Mouse (Mus musculus): ENCODE results near the gene Slc2a2. TPM values are rescaled to one million over a fixed set of nuclear protein-coding genes. Genes with fewer than 3 reads are reported as not detected.

Gene Slc2a2
- 233 TPM for polyA plus RNA-seq (2014; fragmentation: Illumina TruSeq; extraction: RNeasy Lipid Tissue Mini Kit (QIAGEN cat#74804); ENCODE audit: low read depth, low replicate concordance)

GRCm38 (mm10) chr3:28697797-28698196 is at the start of gene Slc2a2:
TSS of gene Slc2a2 (plus strand) at chr3:28697903.

Other genes with a start within 250 kb of the Slc2a2 start
- 12.0 TPM for gene Eif5a2, start 83.4 kb downstream of the Slc2a2 start, polyA plus RNA-seq (2014; fragmentation: Illumina TruSeq; extraction: RNeasy Lipid Tissue Mini Kit (QIAGEN cat#74804); ENCODE audit: low read depth, low replicate concordance)
- gene Rpl22l1, start 107.5 kb downstream of the Slc2a2 start, polyA plus RNA-seq (2014; fragmentation: Illumina TruSeq; extraction: RNeasy Lipid Tissue Mini Kit (QIAGEN cat#74804); ENCODE audit: low read depth, low replicate concordance) = 285 TPM
- not detected for gene Gm1527, start 194.7 kb downstream of the Slc2a2 start, polyA plus RNA-seq (2014; fragmentation: Illumina TruSeq; extraction: RNeasy Lipid Tissue Mini Kit (QIAGEN cat#74804); ENCODE audit: low read depth, low replicate concordance)

Data from kidney, adult 10 weeks (tissue).